Mouse (Mus musculus) CD4-positive, CD25-positive, alpha-beta regulatory T cell, adult 4 months (primary cell): Measurements from ENCODE around the gene Cct2. TPM values are rescaled to one million over a fixed set of nuclear protein-coding genes. Genes with fewer than 3 reads are reported as not detected.

Source experiments
- polyA plus RNA-seq, 2 experiments: library from polyadenylated mRNA; unstranded; fragments of 100-300 nt; shearing (Covaris generic); gene quantifications; one replicate each; pipeline ENCODE4 v1.2.1; 2017

Cct2 gene
- polyA plus RNA-seq, 2 experiments from 2014 or later, result 185 to 226 TPM

Other genes starting within 250 kb of the Cct2 start
- gene Myrfl, start 166.9 kb downstream of the Cct2 start, polyA plus RNA-seq, result under 1 TPM in 1 of 2 experiments, not detected in 1; 0.09 TPM
- 10 to 100 TPM; 12.1 to 15.9 TPM for gene Rab3ip, start 113.0 kb downstream of the Cct2 start, polyA plus RNA-seq
- gene Gm10271, start 91.2 kb downstream of the Cct2 start, polyA plus RNA-seq, result not detected
- not detected for gene Best3, start 77.5 kb downstream of the Cct2 start, polyA plus RNA-seq
- not detected for gene Lrrc10, start 18.5 kb downstream of the Cct2 start, polyA plus RNA-seq
- gene Frs2, start 84.7 kb upstream of the Cct2 start, polyA plus RNA-seq, result 1 to 10 TPM; 8.4 to 9.3 TPM
- 10 to 100 TPM; 19.1 to 24.6 TPM for gene Yeats4, start 160.7 kb upstream of the Cct2 start, polyA plus RNA-seq
- not detected for gene 9530003J23Rik, start 174.9 kb upstream of the Cct2 start, polyA plus RNA-seq
- gene Lyz2, start 218.5 kb upstream of the Cct2 start, polyA plus RNA-seq, result 1 to 10 TPM in 1 of 2 experiments, under 1 TPM in 1; 0.32 to 9.2 TPM
- not detected for gene Lyz1, start 229.1 kb upstream of the Cct2 start, polyA plus RNA-seq